Mouse (Mus musculus): ENCODE data around the gene Mmp28.

The Mmp28 gene

GRCm38 (mm10) chr11:83447612-83448011 lies 15.3 kb downstream of the Mmp28 start:
- no peak for DNase-seq (ENCODE audit: low spot score)

DNA sequence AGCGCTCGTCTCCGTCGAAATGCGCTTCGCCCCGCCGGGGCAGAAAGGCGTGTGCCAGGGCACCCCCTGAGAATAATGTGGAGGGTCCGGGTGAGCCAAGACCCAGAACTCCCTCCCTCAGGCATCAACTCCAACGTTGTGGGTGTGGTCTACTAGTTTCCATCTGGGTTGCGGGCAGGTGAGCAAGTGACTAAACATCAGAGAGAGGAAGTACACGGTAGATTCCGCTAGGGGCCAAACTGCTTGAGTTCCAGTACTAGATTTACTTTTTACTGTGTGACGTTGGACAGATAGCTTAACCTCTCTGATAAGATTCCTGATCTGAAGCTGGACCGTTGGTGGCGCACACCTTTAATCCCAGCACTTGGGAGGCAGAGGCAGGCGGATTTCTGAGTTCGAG lies 17.9 kb downstream of the Mmp28 start:
- DNase-seq (ENCODE audit: low spot score) = no peak

GRCm38 (mm10) chr11:83443824-83444223 lies 19.0 kb downstream of the Mmp28 start:
- DNase-seq (ENCODE audit: low spot score) = no peak

DNA sequence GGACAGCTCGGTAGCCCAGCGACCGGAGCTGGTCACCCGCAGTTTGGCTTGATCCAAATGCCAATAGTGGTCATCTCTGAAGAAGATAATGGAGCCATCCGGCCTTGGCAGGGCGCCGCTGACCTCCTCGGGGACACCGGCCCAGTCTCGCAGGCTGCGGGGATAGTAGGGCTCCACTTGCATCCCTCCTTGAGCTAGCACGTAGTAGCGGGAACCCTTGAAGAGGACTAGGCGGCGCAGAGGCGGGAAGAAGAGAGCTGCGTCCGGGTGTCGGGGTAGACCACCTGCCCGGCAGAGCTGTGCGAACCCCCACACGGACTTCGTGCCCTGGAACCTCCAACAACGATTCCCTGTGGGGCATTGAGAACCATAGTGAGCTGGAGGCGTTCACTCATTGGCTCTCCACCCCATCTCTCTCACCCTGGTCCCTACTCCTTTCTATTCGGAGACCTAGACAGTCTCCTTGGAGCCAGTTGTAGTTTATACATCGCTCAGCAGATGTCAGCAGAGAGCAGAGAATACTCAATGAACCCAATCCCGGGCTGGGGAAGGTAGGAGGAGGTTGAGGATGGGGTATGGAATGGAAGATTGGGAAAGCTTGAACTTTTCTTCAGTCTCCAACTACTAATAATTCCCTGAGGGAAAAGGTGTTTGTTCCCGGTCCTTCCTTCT lies 20.1 kb downstream of the Mmp28 start:
- DNase-seq (ENCODE audit: low spot score) = peak; percentile 75

GRCm38 (mm10) chr11:83441235-83441634 lies 21.6 kb downstream of the Mmp28 start:
- no peak for DNase-seq (ENCODE audit: low spot score)

DNA sequence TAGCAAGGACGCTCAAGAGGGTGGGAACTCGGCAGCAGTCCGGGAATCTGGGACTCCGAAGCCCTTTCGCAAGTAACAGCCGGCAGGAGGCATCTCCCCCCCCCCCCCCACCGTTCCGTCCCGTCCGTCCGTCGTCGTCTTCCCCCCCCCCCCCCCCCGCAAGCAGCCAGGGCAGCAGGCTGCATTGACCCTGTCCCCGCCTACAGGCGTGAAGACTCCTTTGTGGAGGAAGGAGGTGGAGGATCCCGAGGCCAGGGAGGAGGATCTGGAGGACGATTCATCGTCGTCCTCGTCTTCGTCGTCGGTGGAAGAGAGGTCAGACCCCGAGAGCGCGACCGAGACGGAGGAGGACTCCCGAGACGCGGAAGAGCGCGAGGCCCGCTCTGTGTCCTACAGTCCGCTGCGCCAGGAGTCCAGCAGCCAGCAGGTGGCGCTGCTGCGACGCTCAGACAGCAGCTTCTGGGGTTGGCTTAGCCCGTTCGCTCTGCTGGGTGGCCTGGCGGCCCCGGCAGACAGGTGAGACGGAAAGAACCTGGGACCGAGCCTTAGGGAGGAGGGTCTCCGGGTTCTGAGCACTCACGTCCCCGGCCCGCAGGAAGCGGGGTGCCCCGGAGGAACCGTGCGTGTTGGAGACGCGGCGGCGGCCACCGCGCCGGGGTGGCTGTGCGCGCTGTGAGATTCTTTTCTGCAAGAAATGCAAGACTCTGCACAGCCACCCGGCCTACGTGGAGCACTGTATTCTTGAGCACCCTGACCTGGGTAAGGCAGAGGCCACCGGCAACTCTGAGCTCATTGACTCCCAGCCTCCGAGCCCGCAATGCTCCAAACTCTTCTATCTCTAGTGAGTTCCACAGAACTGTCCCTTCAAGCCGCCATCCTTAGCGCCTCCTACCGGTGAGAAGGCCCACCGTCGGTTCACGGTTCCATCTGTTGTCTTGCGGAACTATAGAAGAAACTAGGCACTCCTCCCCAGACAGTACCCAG lies 22.5 kb downstream of the Mmp28 start:
- DNase-seq (ENCODE audit: low spot score) = peak; percentile 77

- no peak for DNase-seq (ENCODE audit: low spot score)
These were observed 23.3 kb downstream of the Mmp28 start for GRCm38 (mm10) chr11:83439426-83440060.

DNA sequence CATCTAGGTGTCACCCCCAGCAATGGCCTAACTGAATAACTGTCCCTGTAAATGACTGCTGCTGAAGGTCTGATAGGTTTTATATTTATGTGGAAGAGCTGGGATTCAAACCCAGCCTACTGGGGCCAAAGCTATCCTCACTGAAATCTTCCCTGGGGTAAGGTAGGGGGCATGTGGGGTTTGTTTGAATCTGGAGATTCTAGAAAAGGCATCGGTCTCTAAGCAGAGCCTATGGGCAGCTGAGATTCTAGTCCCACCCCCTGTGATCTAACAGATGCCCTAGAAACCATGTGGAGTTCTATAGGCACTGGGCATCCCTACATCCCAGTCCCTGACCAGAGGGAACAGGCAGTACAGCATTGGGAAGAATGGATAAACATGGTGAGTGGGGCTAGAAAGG lies 25.5 kb downstream of the Mmp28 start, which contains the start of gene 1700020L24Rik:
Gene 1700020L24Rik, plus strand, starts transcription at position 301 of the 400 bp plus-strand sequence.
- no peak for DNase-seq (ENCODE audit: low spot score)

- DNase-seq (ENCODE audit: low spot score) = no peak
These were observed 30.3 kb downstream of the Mmp28 start for GRCm38 (mm10) chr11:83432533-83432932.

- DNase-seq (ENCODE audit: low spot score) = no peak
These were observed 33.5 kb downstream of the Mmp28 start, which contains the start of gene Gas2l2 for GRCm38 (mm10) chr11:83429355-83429754. Gene Gas2l2, minus strand, starts transcription at chr11:83429455.

DNA sequence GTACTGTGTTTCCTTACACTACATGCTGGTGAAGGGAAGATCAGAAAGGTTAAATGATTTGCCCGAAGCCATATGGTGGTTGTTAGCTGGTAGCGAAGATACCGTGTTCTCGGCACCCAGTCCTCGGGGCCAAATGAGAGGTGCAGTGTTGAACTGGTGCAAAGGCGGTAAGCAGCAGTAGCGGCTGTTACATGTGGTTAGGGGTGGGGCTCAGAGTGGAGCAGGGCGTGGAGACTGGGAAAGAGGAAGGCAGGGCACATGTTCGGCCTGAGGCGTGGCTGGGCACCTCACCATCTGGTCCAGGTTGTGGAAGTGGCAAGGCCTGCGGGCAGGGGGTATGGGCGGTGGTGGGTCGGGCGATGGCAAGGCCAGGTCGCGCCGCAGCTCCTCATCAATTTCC lies 35.9 kb downstream of the Mmp28 start:
- no peak for DNase-seq (ENCODE audit: low spot score)

- DNase-seq (ENCODE audit: low spot score) = no peak
These were observed 38.2 kb downstream of the Mmp28 start for GRCm38 (mm10) chr11:83424681-83425080.

GRCm38 (mm10) chr11:83421305-83421704 lies 41.6 kb downstream of the Mmp28 start:
- no peak for DNase-seq (ENCODE audit: low spot score)

GRCm38 (mm10) chr11:83420338-83420737 lies 42.5 kb downstream of the Mmp28 start:
- DNase-seq (ENCODE audit: low spot score) = no peak

- DNase-seq (ENCODE audit: low spot score) = peak; percentile 61
These were observed 44.3 kb downstream of the Mmp28 start for GRCm38 (mm10) chr11:83418566-83418965.

GRCm38 (mm10) chr11:83417708-83418107 lies 45.2 kb downstream of the Mmp28 start:
- no peak for DNase-seq (ENCODE audit: low spot score)

DNA sequence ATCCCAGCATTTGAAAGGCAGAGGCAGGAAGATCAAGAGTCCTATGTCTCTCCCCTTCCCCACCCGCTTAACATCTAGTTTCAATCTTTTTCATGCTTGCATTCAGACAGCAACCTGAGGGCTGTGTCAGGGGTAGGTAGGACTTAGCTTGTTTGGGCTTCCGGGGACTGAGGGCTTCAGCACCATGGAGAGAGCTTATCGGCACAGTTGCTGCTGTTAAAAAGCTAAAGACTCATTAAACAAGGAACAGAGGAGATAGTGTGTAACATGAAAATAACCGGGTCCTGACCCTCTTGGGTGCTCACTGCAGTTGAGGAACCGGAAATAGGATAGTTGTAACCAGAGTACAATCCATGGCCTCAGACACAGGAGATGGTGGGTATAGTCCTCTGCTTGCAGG lies 45.8 kb downstream of the Mmp28 start:
- no peak for DNase-seq (ENCODE audit: low spot score)

- no peak for DNase-seq (ENCODE audit: low spot score)
These were observed 52.4 kb downstream of the Mmp28 start for GRCm38 (mm10) chr11:83410510-83410909.

- DNase-seq (ENCODE audit: low spot score) = no peak
These were observed 53.0 kb downstream of the Mmp28 start for GRCm38 (mm10) chr11:83409792-83410291.

GRCm38 (mm10) chr11:83409087-83409754 lies 53.6 kb downstream of the Mmp28 start, which contains the start of gene Rasl10b:
Gene Rasl10b, plus strand, starts transcription at chr11:83409137.
- no peak for DNase-seq (ENCODE audit: low spot score)

GRCm38 (mm10) chr11:83408242-83408641 lies 54.6 kb downstream of the Mmp28 start:
- DNase-seq (ENCODE audit: low spot score) = no peak

DNA sequence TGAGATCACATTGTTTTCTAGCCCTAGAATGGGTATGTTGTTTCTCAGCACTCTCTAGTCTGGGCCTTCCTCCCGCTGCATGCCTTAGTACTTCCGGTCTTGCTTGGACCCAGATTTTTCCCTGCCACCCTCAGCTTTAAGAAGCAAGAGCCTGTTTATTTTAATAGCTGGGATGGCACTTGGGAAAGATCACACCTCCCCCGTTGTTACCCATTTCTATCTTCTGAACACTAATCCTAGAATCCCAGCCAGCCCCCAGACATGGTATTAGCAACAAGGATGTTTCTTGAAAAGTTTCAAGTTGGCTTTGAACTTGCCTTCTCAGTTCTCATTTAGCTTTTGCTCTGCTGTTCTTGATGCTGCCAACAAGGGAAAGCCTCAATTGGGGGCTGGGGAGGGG lies 56.5 kb downstream of the Mmp28 start:
- DNase-seq (ENCODE audit: low spot score) = no peak

Measured in left cerebral cortex, adult 11 months (tissue).